Mouse (Mus musculus) limb, embryonic 11.5 days (tissue): ENCODE data around the gene Tcam1. TPM values are rescaled to one million over a fixed set of nuclear protein-coding genes. Genes with fewer than 3 reads are reported as not detected.

ENCODE experiments used
- ATAC-seq: fragments of 200-750 bp; cut with Nextera tagmentation; 2 replicates; pipeline ENCODE4 v1.8.0; 2017; ENCODE audit warnings: low read depth; ENCODE audit not compliant: insufficient number of reproducible peaks, low FRiP score, low TSS enrichment
- DNase-seq: peaks from one replicate; pipeline ENCODE4 v3.0.0-alpha.2; 2015; ENCODE audit warnings: low spot score
- H3K27ac ChIP-seq: fragments of 300-500 bp; sonication (generic); replicated peaks from 2 replicates; pipeline ENCODE4 v1.5.1; 2014; ENCODE audit warnings: low read depth, mild to moderate bottlenecking, low read length
- H3K27me3 ChIP-seq: fragments of 300-500 bp; sonication (generic); 2 replicates; pipeline ENCODE4 v1.6.1; 2014; ENCODE audit warnings: mild to moderate bottlenecking, low read length, mixed read lengths; ENCODE audit not compliant: control insufficient read depth, insufficient read depth
- H3K36me3 ChIP-seq: fragments of 300-500 bp; sonication (generic); 2 replicates; pipeline ENCODE4 v1.6.1; 2014; ENCODE audit warnings: mild to moderate bottlenecking, low read length, moderate library complexity, mixed read lengths; ENCODE audit not compliant: control insufficient read depth, insufficient read depth
- H3K4me1 ChIP-seq: fragments of 300-500 bp; sonication (generic); 2 replicates; pipeline ENCODE4 v1.6.1; 2014; ENCODE audit warnings: low read length, mixed read lengths; ENCODE audit not compliant: control insufficient read depth, insufficient read depth
- H3K4me2 ChIP-seq: fragments of 300-500 bp; sonication (generic); 2 replicates; pipeline ENCODE4 v1.6.1; 2014; ENCODE audit warnings: low read depth, mild to moderate bottlenecking, moderate library complexity; ENCODE audit not compliant: severe bottlenecking
- H3K4me3 ChIP-seq: fragments of 300-500 bp; sonication (generic); 2 replicates; pipeline ENCODE4 v1.5.1; 2014; ENCODE audit warnings: low read depth, low read length
- H3K9ac ChIP-seq: fragments of 300-500 bp; sonication (generic); 2 replicates; pipeline ENCODE4 v1.6.1; 2014; ENCODE audit warnings: mild to moderate bottlenecking, low read length
- H3K9me3 ChIP-seq: fragments of 300-500 bp; sonication (generic); 2 replicates; pipeline ENCODE4 v1.6.1; 2016; ENCODE audit warnings: low read length; ENCODE audit not compliant: control insufficient read depth
- WGBS: fragments of 180-500 bp; shearing (Covaris S2); extraction: QIAGEN DNeasy Blood & Tissue Kit; methylation state at CpG from one replicate; pipeline ENCODE4 v1.1.7; 2014; 5-methylcytosine and 5-hydroxymethylcytosine counted together
- polyA plus RNA-seq: library from polyadenylated mRNA; unstranded; fragments of >200 nt; fragmentation: Nextera tagmentation; extraction: Ambion mirVana; gene quantifications from 2 replicates; pipeline ENCODE4 v1.2.1, GENCODE M21; 2014

Tcam1 gene
- polyA plus RNA-seq, 1 experiment from 2014 or later, result 0.29 TPM

DNA sequence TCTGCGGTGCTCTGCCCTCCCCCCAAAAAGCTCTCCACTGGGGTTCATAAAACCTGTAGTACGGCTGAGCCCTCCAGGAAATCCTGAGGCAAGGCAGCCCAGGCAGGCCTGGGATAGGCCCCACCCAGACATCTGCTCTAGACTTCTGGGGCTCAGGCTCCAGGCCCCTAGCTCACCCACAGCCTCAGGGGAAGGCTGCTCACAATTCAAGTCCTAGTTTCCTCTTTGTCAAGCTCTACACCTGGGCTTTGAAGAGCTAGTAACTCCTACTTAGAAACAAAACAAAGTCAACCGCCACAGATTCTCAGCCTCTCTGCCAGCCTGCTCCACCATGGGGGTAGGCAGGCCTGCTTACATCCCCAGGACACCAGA is 7.4 kb upstream of the Tcam1 start:
- Histone ChIP-seq H3K4me1 (peaks cover 36% of the 10 kb centered on the region), H3K27ac (peak overlapping the region; percentile 84), H3K36me3 (peaks cover 25% of the 10 kb centered on the region), H3K9me3 (no peaks in the 10 kb centered on the region), H3K4me2 (peak overlapping the region; percentile 28), H3K9ac (0 out of 2 replicates have a peak overlapping the region, but pooled peaks have one; percentile 32), H3K4me3 (no peak overlapping the region), H3K27me3 (no peaks in the 10 kb centered on the region)
- no peak for ATAC-seq
- peak; percentile 65 for DNase-seq
- WGBS, result 6% methylated on average over 3 of the region's 3 CpGs

GRCm38 (mm10) chr11:106271131-106271793 is 5.2 kb upstream of the Tcam1 start:
- H3K9ac ChIP-seq, result peak overlapping the region; percentile 96
- peaks cover 5% of the 10 kb centered on the region; the same call in 1 of the 2 replicates for H3K36me3 ChIP-seq
- H3K27ac ChIP-seq, result no peak overlapping the region; the same call in 1 of the 2 replicates
- H3K4me3 ChIP-seq, result peak overlapping the region; percentile 99
- H3K27me3 ChIP-seq, result no peaks in the 10 kb centered on the region
- H3K4me1 ChIP-seq, result peaks cover 40% of the 10 kb centered on the region
- 32% methylated on average over 5 of the region's 5 CpGs for WGBS
- ATAC-seq (no peak), DNase-seq (peak; percentile 33)
- H3K9me3 ChIP-seq, result no peaks in the 10 kb centered on the region
- H3K4me2 ChIP-seq, result peak overlapping the region; percentile 63

DNA sequence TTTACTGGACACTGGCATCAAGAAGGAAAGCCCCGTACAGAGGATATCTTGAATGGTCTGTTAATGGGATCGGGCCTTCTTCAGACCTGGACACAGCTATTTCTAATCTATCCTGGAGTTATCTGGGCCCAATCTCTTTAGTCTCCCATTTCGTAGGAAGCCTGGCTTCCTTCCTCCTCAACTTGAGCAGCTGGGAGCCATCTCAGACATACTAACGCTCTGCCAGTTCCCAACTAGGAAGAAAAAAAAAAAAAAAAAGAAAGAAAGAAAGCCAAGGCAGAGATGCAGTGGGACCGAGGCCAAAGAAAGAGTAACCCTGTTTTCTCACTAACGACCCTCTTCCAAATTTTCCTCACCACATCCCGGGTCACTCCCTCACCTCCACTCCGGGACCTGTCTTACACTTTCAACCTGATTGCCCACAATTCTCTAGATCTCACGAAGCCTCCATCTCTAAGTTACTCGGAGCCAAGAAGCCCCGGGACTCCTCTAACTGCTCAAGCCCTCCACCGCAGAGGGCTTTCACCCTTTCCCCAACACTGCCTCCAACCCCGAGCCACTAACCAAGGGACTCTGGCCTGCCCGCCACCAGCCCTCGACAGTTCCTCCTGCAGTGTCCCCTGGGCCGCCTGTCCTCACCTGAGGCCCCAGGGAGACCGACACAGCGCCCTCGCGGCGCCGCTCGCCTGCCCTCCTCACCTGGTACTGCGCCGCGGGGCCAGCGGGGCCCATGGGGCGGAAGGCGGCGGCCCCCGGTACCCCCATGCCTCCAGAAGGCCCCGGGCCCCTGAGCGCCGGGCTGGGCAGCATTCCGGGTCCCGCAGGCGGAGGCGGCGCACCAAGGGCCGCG is 4.5 kb upstream of the Tcam1 start:
- H3K9me3 ChIP-seq, result no peaks in the 10 kb centered on the region
- H3K9ac ChIP-seq, result peak overlapping the region; percentile 96
- no peak for ATAC-seq
- peaks cover 39% of the 10 kb centered on the region for H3K4me1 ChIP-seq
- peak overlapping the region; percentile 92 for H3K27ac ChIP-seq
- H3K27me3 ChIP-seq, result no peaks in the 10 kb centered on the region
- peak overlapping the region; percentile 63 for H3K4me2 ChIP-seq
- H3K4me3 ChIP-seq, result peak overlapping the region; percentile 99
- DNase-seq, result no peak
- 1% methylated on average over 41 of the region's 41 CpGs for WGBS
- 0 out of 2 replicates have a peak, but pooled peaks cover 2% of the 10 kb centered on the region for H3K36me3 ChIP-seq

DNA sequence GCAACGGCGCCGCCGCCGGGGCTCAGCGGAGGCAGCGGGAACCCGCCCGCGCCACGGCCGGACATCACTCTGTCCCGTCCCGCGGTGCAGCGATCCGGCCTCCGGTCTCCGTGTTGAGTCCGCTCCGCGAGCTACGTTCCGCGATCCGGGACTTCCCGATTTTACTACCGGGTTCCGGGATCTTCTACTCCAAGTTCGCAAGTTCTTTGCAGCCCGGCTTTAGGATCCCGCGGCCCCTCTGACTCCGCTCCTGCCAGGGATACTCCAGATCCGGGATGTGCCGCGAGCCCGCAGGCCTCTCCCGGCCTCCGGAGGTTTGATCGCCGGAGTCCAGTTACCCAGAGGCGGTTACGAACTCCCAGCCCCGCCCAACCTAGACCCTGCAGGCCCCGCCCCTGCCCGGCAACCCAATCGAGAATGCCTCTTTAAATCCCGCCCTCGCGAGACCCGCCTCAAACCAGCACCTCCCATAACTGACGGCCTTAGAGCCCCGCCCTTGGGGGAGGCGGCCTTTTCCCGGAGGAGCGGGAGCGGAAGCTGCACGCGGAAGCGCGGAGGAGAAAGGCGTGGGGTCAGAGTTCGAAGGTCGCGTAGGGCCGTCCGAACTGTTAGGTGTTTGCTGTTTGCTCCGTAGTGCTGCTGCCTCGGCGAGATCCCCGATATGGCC is 3.7 kb upstream of the Tcam1 start, which contains the start of gene Smarcd2:
Smarcd2 (minus strand) TSS at position 329 of the 667 bp plus-strand sequence.
- WGBS, result under 1% methylated on average over 72 of the region's 72 CpGs
- no peaks in the 10 kb centered on the region for H3K27me3 ChIP-seq
- H3K4me1 ChIP-seq, result peaks cover 32% of the 10 kb centered on the region
- peak; percentile 100 for DNase-seq
- H3K9ac ChIP-seq, result peak within 1 kb of the TSS; percentile 96
- no peaks in the 10 kb centered on the region for H3K36me3 ChIP-seq
- peak within 1 kb of the TSS; percentile 63 for H3K4me2 ChIP-seq
- peak; percentile 91 for ATAC-seq
- peak within 1 kb of the TSS; percentile 92 for H3K27ac ChIP-seq
- H3K4me3 ChIP-seq, result peak within 1 kb of the TSS; percentile 99
- no peaks in the 10 kb centered on the region for H3K9me3 ChIP-seq

GRCm38 (mm10) chr11:106273311-106273684 is 3.2 kb upstream of the Tcam1 start:
- Histone ChIP-seq H3K27ac (peak overlapping the region; percentile 56; the same call in 1 of the 2 replicates), H3K9ac (peak overlapping the region; percentile 56), H3K9me3 (no peaks in the 10 kb centered on the region), H3K4me1 (peaks cover 27% of the 10 kb centered on the region), H3K4me2 (peak overlapping the region; percentile 62), H3K36me3 (no peaks in the 10 kb centered on the region), H3K4me3 (peak overlapping the region; percentile 99), H3K27me3 (no peaks in the 10 kb centered on the region)
- WGBS, result 20% methylated on average over 16 of the region's 16 CpGs
- DNase-seq (no peak), ATAC-seq (peak; percentile 31; the same call in 1 of the 2 replicates)

DNA sequence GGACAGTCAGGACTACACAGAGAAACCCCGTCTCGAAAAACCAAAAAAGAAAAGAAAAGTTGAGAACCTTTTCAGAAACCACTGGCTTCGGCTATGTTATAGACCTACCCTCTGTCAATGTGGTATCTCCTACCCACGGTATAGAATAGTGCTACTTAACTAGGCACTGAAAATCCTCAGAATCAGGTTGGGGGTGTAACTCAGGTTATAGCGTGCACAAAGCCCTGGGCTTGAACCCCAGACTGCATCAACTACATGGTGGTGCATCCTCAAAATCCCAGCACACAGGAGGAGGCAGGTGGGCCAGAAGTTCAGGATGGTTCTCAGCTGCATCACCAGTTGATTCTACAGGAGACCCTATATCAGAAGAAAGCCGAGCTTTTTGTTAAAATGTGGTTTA is 2.7 kb upstream of the Tcam1 start:
- H3K9me3 ChIP-seq, result no peaks in the 10 kb centered on the region
- H3K36me3 ChIP-seq, result no peaks in the 10 kb centered on the region
- WGBS, result 96% methylated on average over 6 of the region's 6 CpGs
- H3K4me1 ChIP-seq, result peaks cover 22% of the 10 kb centered on the region
- ATAC-seq (no peak), DNase-seq (no peak)
- no peaks in the 10 kb centered on the region for H3K27me3 ChIP-seq
- no peak overlapping the region for H3K27ac ChIP-seq
- no peak overlapping the region for H3K9ac ChIP-seq
- peak overlapping the region; percentile 62; the same call in 1 of the 2 replicates for H3K4me2 ChIP-seq
- H3K4me3 ChIP-seq, result no peak overlapping the region; the same call in 1 of the 2 replicates

DNA sequence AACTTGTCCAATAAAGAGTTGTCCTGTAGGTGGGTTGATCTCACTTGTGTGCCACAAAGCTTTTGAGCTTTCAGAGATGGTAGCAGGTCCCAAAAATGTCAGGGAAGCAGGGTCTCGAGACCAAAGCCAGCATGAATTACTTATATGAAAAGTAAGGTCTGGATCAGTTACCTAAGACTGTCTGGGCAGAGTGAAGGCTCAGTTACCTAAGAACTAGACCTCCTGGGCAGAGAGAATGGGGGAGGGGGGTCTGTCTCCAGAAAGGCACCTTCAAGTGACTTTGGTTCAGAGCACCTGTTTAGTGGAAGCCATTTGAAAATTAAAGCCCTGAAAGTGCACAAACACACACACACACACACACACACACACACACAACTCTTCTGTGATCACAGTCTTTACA is 2.1 kb upstream of the Tcam1 start:
- Histone ChIP-seq H3K27ac (no peak overlapping the region), H3K27me3 (no peaks in the 10 kb centered on the region), H3K9ac (no peak overlapping the region), H3K9me3 (no peaks in the 10 kb centered on the region), H3K4me1 (peaks cover 16% of the 10 kb centered on the region), H3K4me2 (no peak overlapping the region), H3K4me3 (no peak overlapping the region), H3K36me3 (no peaks in the 10 kb centered on the region)
- 93% methylated on average over 1 of the region's 1 CpGs for WGBS
- DNase-seq, result no peak
- no peak for ATAC-seq

DNA sequence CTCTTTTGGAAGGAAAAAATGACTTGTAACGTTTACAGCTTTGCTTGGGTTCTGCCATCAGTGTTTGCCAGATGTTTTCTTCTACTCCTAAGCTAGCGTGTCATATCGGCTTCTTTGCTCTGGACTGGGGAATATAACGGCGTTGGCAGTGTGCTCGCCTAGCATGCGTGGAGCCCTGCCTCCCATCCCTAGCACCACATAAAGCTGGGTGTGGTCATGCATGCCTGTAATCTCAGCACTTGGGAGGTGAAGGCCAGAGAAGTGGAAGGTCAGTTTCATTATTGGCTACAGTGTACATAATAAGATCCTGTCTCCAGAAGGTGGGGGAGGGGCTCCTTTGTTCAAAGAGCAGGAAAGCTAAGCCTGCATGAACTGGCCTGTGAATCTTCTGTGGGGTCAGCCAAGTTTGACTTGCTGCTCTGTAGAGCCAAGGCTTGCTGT is 1.5 kb upstream of the Tcam1 start:
- no peak overlapping the region for H3K27ac ChIP-seq
- no peak overlapping the region for H3K4me2 ChIP-seq
- peak; percentile 33 for DNase-seq

More for the DNA sequence above, 1.5 kb upstream of the Tcam1 start:
- H3K36me3 ChIP-seq, result no peaks in the 10 kb centered on the region
- WGBS, result 65% methylated on average over 7 of the region's 7 CpGs
- H3K4me1 ChIP-seq, result peaks cover 16% of the 10 kb centered on the region
- H3K4me3 ChIP-seq, result no peak overlapping the region
- H3K9me3 ChIP-seq, result no peaks in the 10 kb centered on the region
- H3K9ac ChIP-seq, result no peak overlapping the region
- no peak for ATAC-seq
- H3K27me3 ChIP-seq, result no peaks in the 10 kb centered on the region
